Mouse (Mus musculus) testis, adult 2 months (tissue): ENCODE data around the gene Eps8.

Experiments
- CTCF ChIP-seq: fragments of 200-500 bp; IDR thresholded peaks from 2 replicates; pipeline ENCODE4 v1.5.1; 2012; ENCODE audit warnings: low read depth, mild to moderate bottlenecking, inconsistent platforms, low read length, moderate library complexity; ENCODE audit not compliant: control insufficient read depth, insufficient read depth, insufficient replicate concordance
- POLR2A ChIP-seq: fragments of 200-500 bp; IDR thresholded peaks from 2 replicates; pipeline ENCODE4 v1.6.1; 2012; ENCODE audit warnings: low read depth, mild to moderate bottlenecking, inconsistent platforms, low read length, moderate library complexity; ENCODE audit not compliant: control insufficient read depth

DNA sequence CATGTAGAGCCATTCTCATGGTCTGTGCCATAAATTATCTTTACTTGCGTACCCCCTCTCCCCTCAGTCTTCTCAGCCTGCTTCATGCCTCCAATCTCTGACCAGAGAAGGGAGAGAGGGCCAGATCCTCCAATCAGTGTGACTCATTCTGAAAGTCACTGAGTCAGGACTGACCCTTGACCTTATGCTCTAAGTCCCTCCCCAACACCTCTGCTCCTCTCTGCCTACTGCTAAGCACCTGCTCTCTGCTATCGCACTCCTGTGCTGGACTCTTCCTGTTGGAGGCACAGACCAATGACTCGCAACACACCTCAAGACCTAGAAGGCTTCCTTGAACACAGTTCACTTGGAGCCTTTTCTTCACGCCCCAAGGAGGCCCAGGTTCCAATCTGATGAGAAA is 162.1 kb downstream of the Eps8 start:
- TF ChIP-seq CTCF, result no peak
- no peak for TF ChIP-seq POLR2A
